Mouse (Mus musculus): ENCODE measurements around the gene Clmn. TPM values are rescaled to one million over a fixed set of nuclear protein-coding genes. Genes with fewer than 3 reads are reported as not detected.

The Clmn gene
- not detected in 2 replicates for polyA plus RNA-seq (2012; ENCODE audit: insufficient read depth, low replicate concordance)

- H3K27me3 ChIP-seq (replicated peaks), result peaks cover 83% of the 10 kb centered on the region
- TF ChIP-seq GATA1 (IDR thresholded peaks at IDR 0.05; ENCODE audit: borderline replicate concordance, low read length), result no peak
- TF ChIP-seq FLI1 (IDR thresholded peaks at IDR 0.05; ENCODE audit: low read length), result no peak
- peaks cover 19% of the 10 kb centered on the region for H3K9me3 ChIP-seq
- peak within 1 kb of the TSS; percentile 87 for H3K4me3 ChIP-seq (replicated peaks)
- peaks cover 10% of the 10 kb centered on the region for H3K4me1 ChIP-seq
- H3K36me3 ChIP-seq (replicated peaks; ENCODE audit: low read length), result no peaks in the 10 kb centered on the region
These were observed at the start of gene Clmn for GRCm38 (mm10) chr12:104864439-104865165. Gene Clmn (minus strand): TSS chr12:104865076.

- Histone ChIP-seq H3K36me3 (replicated peaks; ENCODE audit: low read length) (no peaks in the 10 kb centered on the region), H3K27me3 (replicated peaks) (peaks cover 28% of the 10 kb centered on the region), H3K9me3 (peaks cover 14% of the 10 kb centered on the region), H3K4me1 (no peaks in the 10 kb centered on the region), H3K4me3 (replicated peaks) (no peak overlapping the region)
- TF ChIP-seq GATA1 (IDR thresholded peaks at IDR 0.05; ENCODE audit: borderline replicate concordance, low read length) (no peak), FLI1 (IDR thresholded peaks at IDR 0.05; ENCODE audit: low read length) (no peak)
These were observed 48.1 kb upstream of the Clmn start for GRCm38 (mm10) chr12:104912990-104913389.

- TF ChIP-seq FLI1 (IDR thresholded peaks at IDR 0.05; ENCODE audit: low read length) (no peak), GATA1 (IDR thresholded peaks at IDR 0.05; ENCODE audit: borderline replicate concordance, low read length) (no peak)
These were observed 47.5 kb upstream of the Clmn start for GRCm38 (mm10) chr12:104912281-104912933.

GRCm38 (mm10) chr12:104909750-104910149 is 44.9 kb upstream of the Clmn start:
- Histone ChIP-seq H3K36me3 (replicated peaks; ENCODE audit: low read length) (no peaks in the 10 kb centered on the region), H3K27me3 (replicated peaks) (peaks cover 33% of the 10 kb centered on the region), H3K4me1 (no peaks in the 10 kb centered on the region), H3K4me3 (replicated peaks) (no peak overlapping the region), H3K9me3 (peaks cover 27% of the 10 kb centered on the region)
- no peak for TF ChIP-seq GATA1 (IDR thresholded peaks at IDR 0.05; ENCODE audit: borderline replicate concordance, low read length)
- TF ChIP-seq FLI1 (IDR thresholded peaks at IDR 0.05; ENCODE audit: low read length), result no peak

More at GRCm38 (mm10) chr12:104912281-104912933, 47.5 kb upstream of the Clmn start:
- no peaks in the 10 kb centered on the region for H3K4me1 ChIP-seq
- peaks cover 33% of the 10 kb centered on the region for H3K27me3 ChIP-seq (replicated peaks)
- no peak overlapping the region for H3K4me3 ChIP-seq (replicated peaks)
- no peaks in the 10 kb centered on the region for H3K36me3 ChIP-seq (replicated peaks; ENCODE audit: low read length)
- H3K9me3 ChIP-seq, result peaks cover 15% of the 10 kb centered on the region

- Histone ChIP-seq H3K4me3 (replicated peaks) (no peak overlapping the region), H3K4me1 (no peaks in the 10 kb centered on the region), H3K36me3 (replicated peaks; ENCODE audit: low read length) (no peaks in the 10 kb centered on the region), H3K9me3 (peaks cover 24% of the 10 kb centered on the region), H3K27me3 (replicated peaks) (peaks cover 31% of the 10 kb centered on the region)
- TF ChIP-seq FLI1 (IDR thresholded peaks at IDR 0.05; ENCODE audit: low read length) (no peak), GATA1 (IDR thresholded peaks at IDR 0.05; ENCODE audit: borderline replicate concordance, low read length) (no peak)
These were observed 44.1 kb upstream of the Clmn start for GRCm38 (mm10) chr12:104908986-104909385.

- TF ChIP-seq FLI1 (IDR thresholded peaks at IDR 0.05; ENCODE audit: low read length) (no peak), GATA1 (IDR thresholded peaks at IDR 0.05; ENCODE audit: borderline replicate concordance, low read length) (no peak)
- H3K4me3 ChIP-seq (replicated peaks), result no peak overlapping the region
- peaks cover 20% of the 10 kb centered on the region for H3K9me3 ChIP-seq
- no peaks in the 10 kb centered on the region for H3K36me3 ChIP-seq (replicated peaks; ENCODE audit: low read length)
- peaks cover 28% of the 10 kb centered on the region for H3K27me3 ChIP-seq (replicated peaks)
- no peaks in the 10 kb centered on the region for H3K4me1 ChIP-seq
These were observed 43.3 kb upstream of the Clmn start for GRCm38 (mm10) chr12:104908024-104908781.

GRCm38 (mm10) chr12:104907133-104907532 is 42.3 kb upstream of the Clmn start:
- Histone ChIP-seq H3K36me3 (replicated peaks; ENCODE audit: low read length) (no peaks in the 10 kb centered on the region), H3K4me3 (replicated peaks) (no peak overlapping the region), H3K4me1 (no peaks in the 10 kb centered on the region), H3K9me3 (peaks cover 20% of the 10 kb centered on the region), H3K27me3 (replicated peaks) (peaks cover 24% of the 10 kb centered on the region)
- TF ChIP-seq GATA1 (IDR thresholded peaks at IDR 0.05; ENCODE audit: borderline replicate concordance, low read length) (no peak), FLI1 (IDR thresholded peaks at IDR 0.05; ENCODE audit: low read length) (no peak)

GRCm38 (mm10) chr12:104904138-104904537 is 39.3 kb upstream of the Clmn start:
- Histone ChIP-seq H3K4me3 (replicated peaks) (no peak overlapping the region), H3K27me3 (replicated peaks) (peaks cover 21% of the 10 kb centered on the region), H3K4me1 (no peaks in the 10 kb centered on the region), H3K9me3 (peaks cover 20% of the 10 kb centered on the region), H3K36me3 (replicated peaks; ENCODE audit: low read length) (no peaks in the 10 kb centered on the region)
- TF ChIP-seq FLI1 (IDR thresholded peaks at IDR 0.05; ENCODE audit: low read length), result no peak
- no peak for TF ChIP-seq GATA1 (IDR thresholded peaks at IDR 0.05; ENCODE audit: borderline replicate concordance, low read length)

GRCm38 (mm10) chr12:104902392-104903053 is 37.6 kb upstream of the Clmn start:
- TF ChIP-seq GATA1 (IDR thresholded peaks at IDR 0.05; ENCODE audit: borderline replicate concordance, low read length) (no peak), FLI1 (IDR thresholded peaks at IDR 0.05; ENCODE audit: low read length) (no peak)
- no peaks in the 10 kb centered on the region for H3K4me1 ChIP-seq
- H3K9me3 ChIP-seq, result peaks cover 20% of the 10 kb centered on the region
- H3K4me3 ChIP-seq (replicated peaks), result no peak overlapping the region
- no peaks in the 10 kb centered on the region for H3K36me3 ChIP-seq (replicated peaks; ENCODE audit: low read length)
- peaks cover 16% of the 10 kb centered on the region for H3K27me3 ChIP-seq (replicated peaks)

Measured in megakaryocyte, embryonic 14.5 days (primary cell).